Mouse (Mus musculus) retina, postnatal 1 day (tissue): ENCODE measurements around the gene Rcl1.

Experiments
- DNase-seq: peaks from one replicate; pipeline ENCODE4 v3.0.0-alpha.2; 2012

Rcl1 gene

GRCm38 (mm10) chr19:29100874-29101542, at the start of gene Rcl1:
TSS of gene Rcl1 (plus strand) at chr19:29101375.
- DNase-seq = peak; percentile 99

GRCm38 (mm10) chr19:29052786-29053185, 48.4 kb upstream of the Rcl1 start:
- peak; percentile 38 for DNase-seq

- no peak for DNase-seq
Measured at GRCm38 (mm10) chr19:29054594-29054993, 46.6 kb upstream of the Rcl1 start.

GRCm38 (mm10) chr19:29055469-29055868, 45.7 kb upstream of the Rcl1 start:
- no peak for DNase-seq

GRCm38 (mm10) chr19:29058741-29059140, 42.4 kb upstream of the Rcl1 start:
- DNase-seq = no peak

- DNase-seq = no peak
Measured at GRCm38 (mm10) chr19:29059688-29060087, 41.5 kb upstream of the Rcl1 start.

- DNase-seq = no peak
Measured at GRCm38 (mm10) chr19:29060299-29060698, 40.9 kb upstream of the Rcl1 start.

- no peak for DNase-seq
Measured at GRCm38 (mm10) chr19:29063009-29063408, 38.2 kb upstream of the Rcl1 start.

GRCm38 (mm10) chr19:29063577-29064363, 37.4 kb upstream of the Rcl1 start:
- DNase-seq = peak; percentile 93

- no peak for DNase-seq
Measured at GRCm38 (mm10) chr19:29064451-29065102, 36.6 kb upstream of the Rcl1 start.

- peak; percentile 87 for DNase-seq
Measured at GRCm38 (mm10) chr19:29066981-29067471, 34.1 kb upstream of the Rcl1 start.

- no peak for DNase-seq
Measured at GRCm38 (mm10) chr19:29069195-29069594, 32.0 kb upstream of the Rcl1 start.

- DNase-seq = no peak
Measured at GRCm38 (mm10) chr19:29074802-29075201, 26.4 kb upstream of the Rcl1 start.

- no peak for DNase-seq
Measured at GRCm38 (mm10) chr19:29088628-29089027, 12.5 kb upstream of the Rcl1 start.

GRCm38 (mm10) chr19:29092194-29092593, 9.0 kb upstream of the Rcl1 start:
- no peak for DNase-seq

GRCm38 (mm10) chr19:29099106-29099505, 2.1 kb upstream of the Rcl1 start:
- DNase-seq = no peak

- no peak for DNase-seq
Measured at GRCm38 (mm10) chr19:29099596-29099995, 1.6 kb upstream of the Rcl1 start.

- DNase-seq = peak; percentile 14
Measured at GRCm38 (mm10) chr19:29100261-29100660, 914 bp upstream of the Rcl1 start.

- no peak for DNase-seq
Measured at GRCm38 (mm10) chr19:29101591-29101990, 416 bp downstream of the Rcl1 start.

GRCm38 (mm10) chr19:29102098-29102497, 923 bp downstream of the Rcl1 start:
- DNase-seq = peak; percentile 14

- DNase-seq = no peak
Measured at GRCm38 (mm10) chr19:29105816-29106215, 4.6 kb downstream of the Rcl1 start.

GRCm38 (mm10) chr19:29106261-29106660, 5.1 kb downstream of the Rcl1 start:
- no peak for DNase-seq

- DNase-seq = no peak
Measured at GRCm38 (mm10) chr19:29112662-29113061, 11.5 kb downstream of the Rcl1 start.
